Mouse (Mus musculus) embryo, embryonic 11 days (tissue): ENCODE data around the gene Kifc5b.

ENCODE experiments used
- DNase-seq: peaks from one replicate; pipeline ENCODE4 v3.0.0-alpha.2; 2015

The Kifc5b gene

DNA sequence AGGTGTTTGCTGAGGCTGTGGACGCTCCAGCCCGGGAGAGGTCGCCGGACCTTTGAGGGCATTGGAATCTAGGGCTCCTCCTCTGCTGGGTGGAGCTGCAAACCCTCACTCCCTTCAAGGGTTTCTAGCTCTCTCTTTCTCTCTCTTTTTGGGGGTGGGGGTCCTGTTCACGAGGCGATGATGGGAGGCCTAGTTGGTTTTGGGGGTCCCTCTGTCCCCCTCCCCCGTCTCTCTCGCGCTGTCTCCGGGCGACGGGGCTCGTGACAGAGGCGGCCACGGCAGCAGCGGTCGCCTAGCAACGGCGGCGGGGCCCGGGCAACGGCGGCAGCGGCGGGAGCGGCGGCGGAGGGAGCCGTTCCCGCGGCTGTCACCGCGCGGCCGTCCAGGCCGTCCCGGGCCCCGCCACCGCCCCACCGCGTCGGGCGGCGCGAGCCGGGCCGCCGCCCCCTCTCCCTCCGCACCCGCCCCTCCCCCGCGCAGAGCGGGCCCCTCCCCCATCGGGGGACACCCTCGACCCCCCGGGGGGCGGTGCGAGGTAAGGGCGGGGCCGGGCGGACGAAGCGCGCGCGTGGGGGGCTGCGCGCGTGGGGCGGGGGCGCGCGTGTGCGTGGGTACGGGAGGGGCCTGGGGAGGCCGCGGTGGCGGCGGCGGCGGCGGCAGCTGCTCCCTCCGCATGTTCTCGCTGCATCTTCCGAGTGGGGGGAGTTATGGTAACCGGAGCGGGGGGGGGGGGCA lies 31.6 kb downstream of the Kifc5b start:
- DNase-seq: peak; percentile 75

GRCm38 (mm10) chr17:26949051-26949577 lies 32.2 kb downstream of the Kifc5b start:
- DNase-seq: peak; percentile 58

GRCm38 (mm10) chr17:26949866-26950265 lies 33.0 kb downstream of the Kifc5b start:
- DNase-seq: peak; percentile 9

DNA sequence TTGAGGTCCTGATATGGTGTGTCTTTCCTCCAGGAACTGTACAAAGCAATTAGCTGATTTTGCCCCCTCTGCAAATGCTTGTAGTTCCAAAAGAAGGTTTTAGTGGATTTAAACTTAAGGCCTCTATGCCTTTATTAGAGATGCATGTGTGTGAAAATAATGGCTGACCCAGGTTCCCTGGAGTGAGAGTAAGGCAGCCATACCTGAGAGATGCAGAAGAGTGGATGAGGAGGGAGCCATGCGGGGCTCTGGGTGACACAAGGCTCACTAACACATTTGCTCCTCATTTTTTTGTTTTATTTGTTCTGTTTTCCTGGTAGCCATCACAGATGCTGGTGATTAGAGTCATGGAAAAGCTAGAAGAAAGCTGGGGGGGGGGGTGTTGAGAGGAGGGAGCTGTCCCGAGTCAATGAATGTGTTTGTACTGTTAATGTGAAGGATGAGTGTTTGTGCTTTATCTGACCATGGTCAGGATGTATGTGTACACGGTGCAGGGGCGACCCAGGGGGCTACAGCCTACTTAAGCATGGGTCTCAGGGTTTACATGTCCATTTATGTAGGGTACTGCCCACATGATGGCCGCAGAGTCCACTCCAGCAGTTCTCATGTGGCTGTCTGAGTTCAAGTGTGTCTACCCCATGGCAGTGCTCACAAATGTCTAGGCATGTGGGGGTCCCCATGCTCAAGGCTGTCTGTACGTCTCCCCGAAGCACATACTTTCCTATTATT lies 33.8 kb downstream of the Kifc5b start:
- DNase-seq: no peak

- DNase-seq: peak; percentile 91
Measured at GRCm38 (mm10) chr17:26951406-26951805, 34.5 kb downstream of the Kifc5b start.

DNA sequence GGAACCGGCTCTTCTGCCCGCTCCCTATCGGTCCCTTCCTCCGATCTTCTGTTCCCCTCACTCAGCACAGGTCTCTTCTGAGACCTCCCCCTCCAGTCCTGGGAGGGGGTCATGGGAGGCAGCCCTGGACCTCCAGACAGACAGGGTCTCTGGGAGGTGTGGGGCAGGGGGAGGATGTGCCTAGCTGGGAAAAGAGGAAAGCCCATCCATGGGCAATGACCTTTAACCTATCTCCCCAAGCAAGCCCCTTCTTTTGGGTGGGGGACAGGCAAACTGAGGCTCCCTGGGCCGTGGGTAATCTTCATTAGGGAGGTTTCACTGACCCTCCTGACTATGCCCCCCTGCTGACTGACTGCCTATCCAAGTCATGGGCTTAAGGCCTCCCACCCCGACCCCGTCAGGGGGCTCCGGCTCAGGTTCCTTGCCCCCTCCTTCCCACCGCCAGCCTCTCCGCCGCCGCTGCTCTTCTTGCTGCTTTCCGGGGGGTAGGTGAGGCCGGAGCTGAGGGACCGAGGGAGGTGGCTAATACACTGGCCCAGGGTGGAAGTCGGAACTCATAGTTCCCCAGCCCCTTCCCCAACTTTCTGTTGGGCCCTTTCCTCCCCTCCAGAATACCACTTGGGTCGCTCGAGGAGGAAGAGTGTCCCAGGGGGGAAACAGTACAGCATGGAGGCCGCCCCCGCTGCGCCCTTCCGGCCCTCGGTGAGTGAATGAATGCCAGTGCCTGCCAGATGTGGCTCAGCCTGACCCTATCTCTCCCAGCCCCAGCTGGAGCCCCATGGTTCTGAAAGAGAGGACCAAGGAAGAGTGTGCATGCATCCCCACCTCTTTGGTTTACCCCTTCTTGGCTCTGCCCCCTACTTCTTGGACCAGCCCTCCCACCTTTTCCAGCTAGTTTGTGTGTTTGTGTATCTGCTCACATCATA lies 35.3 kb downstream of the Kifc5b start:
- DNase-seq: peak; percentile 37

DNA sequence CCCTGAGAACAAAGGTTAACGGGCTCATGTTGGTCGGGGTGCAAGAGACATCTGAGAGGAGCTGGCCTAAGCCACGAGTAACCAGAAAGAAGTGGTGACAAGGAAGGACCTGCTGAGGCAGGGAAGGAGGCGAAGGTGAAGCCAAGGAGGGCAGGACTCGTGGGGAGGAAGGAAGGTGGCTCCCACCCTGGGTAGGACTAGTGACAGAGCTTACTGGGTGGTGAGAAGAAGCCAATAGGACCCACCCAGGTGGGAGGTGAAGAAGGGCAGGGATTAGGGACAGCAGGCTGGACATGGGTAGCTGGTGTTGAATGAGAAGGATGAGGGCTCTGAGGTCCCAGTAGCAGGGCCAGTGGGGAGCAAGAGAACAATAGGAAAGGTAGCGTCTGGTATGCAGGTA lies 36.3 kb downstream of the Kifc5b start:
- DNase-seq: no peak

- peak; percentile 25 for DNase-seq
Measured at GRCm38 (mm10) chr17:26953726-26954125, 36.8 kb downstream of the Kifc5b start.

DNA sequence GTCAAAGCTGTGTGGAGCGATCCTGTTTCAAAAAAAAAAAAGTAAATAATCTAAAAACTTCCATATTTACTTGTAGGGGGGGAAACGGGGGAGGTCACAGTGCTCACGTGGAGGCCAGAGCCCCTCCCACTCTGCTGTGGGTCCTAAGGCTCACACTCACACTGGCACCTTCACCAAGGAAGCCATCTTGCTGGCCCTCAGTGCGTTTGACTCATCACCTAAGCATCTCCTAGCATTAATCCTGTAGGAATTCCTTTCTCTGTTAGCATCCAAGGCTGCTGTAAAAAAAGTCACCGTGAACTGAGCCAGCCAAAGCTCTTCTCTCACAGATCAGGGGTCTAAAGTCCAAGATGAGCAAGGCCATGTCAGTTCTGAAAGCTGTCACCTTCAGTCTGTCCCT lies 39.4 kb downstream of the Kifc5b start:
- DNase-seq: no peak

- no peak for DNase-seq
Measured at GRCm38 (mm10) chr17:26956895-26957294, 40.0 kb downstream of the Kifc5b start.

DNA sequence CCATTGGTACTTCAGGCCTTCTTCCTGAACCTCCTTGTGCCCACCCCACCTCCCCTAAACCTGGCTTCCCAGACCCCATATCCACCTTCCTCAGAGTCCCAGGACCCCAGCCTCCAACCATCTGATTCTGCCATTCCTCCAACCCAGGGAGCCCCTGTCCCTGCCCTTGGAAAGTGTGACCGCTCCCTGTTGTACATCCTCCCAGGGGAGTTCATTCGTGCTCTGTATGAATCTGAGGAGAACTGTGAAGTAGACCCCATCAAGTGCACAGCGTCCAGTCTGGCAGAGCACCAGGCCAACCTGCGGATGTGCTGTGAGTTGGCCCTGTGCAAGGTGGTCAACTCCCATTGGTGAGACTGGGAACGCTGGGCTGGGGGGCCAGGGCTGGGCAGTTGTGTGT lies 41.0 kb downstream of the Kifc5b start:
- DNase-seq: no peak

- DNase-seq: no peak
Measured at GRCm38 (mm10) chr17:26958880-26959279, 42.0 kb downstream of the Kifc5b start.

GRCm38 (mm10) chr17:26959815-26960214 lies 42.9 kb downstream of the Kifc5b start:
- no peak for DNase-seq

- no peak for DNase-seq
Measured at GRCm38 (mm10) chr17:26961572-26962240, 44.8 kb downstream of the Kifc5b start.

- no peak for DNase-seq
Measured at GRCm38 (mm10) chr17:26966993-26967392, 50.1 kb downstream of the Kifc5b start.

GRCm38 (mm10) chr17:26967477-26967876 lies 50.6 kb downstream of the Kifc5b start:
- no peak for DNase-seq

GRCm38 (mm10) chr17:26968200-26968611 lies 51.3 kb downstream of the Kifc5b start:
- no peak for DNase-seq

DNA sequence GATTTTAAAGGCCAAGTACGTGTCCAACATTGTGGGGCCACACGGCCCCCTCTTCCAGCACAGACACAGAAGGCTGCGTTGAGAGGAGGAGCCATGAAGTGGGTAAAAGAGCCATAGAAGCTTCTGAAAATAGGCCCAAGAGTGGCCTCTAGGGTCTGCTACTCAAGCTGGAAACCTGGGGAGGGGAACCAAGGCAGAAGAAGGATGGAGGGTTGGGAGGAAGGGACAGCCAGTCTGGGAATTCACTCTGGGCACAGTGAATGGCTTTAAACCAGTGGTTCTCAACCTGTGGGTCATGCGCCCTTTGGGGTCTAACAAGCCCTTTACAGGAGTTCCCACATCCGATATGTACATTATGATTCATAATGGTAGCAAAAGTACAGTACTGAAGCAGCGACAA lies 52.4 kb downstream of the Kifc5b start:
- no peak for DNase-seq

- DNase-seq: no peak
Measured at GRCm38 (mm10) chr17:26970221-26970620, 53.3 kb downstream of the Kifc5b start.

DNA sequence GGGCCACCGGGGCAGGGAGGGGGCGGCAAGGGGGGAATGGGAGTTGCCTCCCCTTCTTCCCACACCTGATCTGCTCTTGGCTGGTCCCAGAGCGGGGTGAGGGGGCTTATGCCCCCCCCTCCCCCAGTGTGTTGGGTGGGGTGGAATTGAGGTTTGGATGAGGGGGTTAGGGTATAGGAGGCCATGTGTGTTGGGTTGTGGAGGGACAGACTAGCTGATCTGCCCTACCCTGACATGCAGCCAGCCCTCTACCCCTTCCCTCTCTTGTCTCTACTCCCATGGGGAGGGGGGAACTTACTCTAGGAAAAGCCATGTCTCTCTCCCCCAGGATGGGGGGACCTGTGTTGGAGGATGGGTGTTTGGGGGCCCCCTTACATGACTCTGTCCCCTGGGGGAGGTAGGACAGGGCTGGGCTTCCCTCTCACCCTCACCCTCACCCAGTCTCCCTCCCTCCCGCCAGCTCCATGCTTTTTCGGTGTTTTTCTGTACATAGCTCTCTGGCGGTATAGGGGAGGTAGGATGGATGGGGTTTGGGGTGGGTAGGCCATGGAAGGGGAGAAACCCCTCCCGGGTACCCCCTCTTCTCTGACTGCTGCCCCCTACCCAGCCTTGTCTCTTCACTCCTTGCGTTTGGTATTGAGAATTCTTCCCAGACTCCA lies 54.5 kb downstream of the Kifc5b start:
- no peak for DNase-seq

DNA sequence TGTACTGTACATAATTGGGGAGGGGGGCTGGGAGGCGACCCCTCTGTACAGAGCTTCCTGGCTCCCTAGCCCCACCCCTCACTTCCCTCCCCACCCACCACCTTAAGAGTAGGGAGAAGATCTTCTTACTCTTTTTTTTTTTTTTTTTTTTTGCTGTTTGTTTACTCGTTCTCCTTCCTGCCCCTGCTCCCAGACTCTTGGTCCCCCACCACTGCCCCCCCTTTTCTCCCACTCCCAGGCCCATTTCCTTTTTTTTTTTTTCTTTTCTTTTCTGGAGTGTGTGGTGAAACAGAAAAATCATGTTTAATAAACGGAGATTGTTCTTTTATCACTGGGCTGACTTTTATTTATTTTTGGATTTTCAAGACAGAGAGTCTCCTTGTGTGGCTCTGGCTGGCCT lies 55.2 kb downstream of the Kifc5b start:
- DNase-seq: no peak
